Mouse (Mus musculus): Measurements from ENCODE around the gene Apba2. TPM values are rescaled to one million over a fixed set of nuclear protein-coding genes. Genes with fewer than 3 reads are reported as not detected.

Apba2 gene
- polyA plus RNA-seq, 1 experiment from 2014 or later: 173 TPM

DNA sequence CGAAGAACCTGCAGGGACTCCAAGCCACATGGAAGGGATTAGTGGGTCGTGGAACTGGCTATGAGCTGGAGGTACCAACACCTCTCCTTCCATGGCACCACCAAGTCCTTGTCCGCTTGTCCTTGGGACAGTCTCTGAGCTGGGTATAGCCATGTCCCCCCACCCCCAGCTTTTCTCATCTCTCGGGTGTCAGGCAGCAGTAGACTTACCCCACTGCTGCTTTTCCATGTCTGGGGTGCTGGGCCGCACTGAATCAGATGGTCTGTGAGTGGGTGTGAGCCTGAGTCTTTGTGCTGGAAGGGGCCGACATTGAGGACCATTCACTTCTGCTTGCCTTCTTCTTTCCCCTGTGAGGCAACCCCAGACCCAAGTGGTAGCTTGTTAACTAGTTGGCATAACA lies 2.1 kb downstream of the Apba2 start:
- ATAC-seq: no peak

DNA sequence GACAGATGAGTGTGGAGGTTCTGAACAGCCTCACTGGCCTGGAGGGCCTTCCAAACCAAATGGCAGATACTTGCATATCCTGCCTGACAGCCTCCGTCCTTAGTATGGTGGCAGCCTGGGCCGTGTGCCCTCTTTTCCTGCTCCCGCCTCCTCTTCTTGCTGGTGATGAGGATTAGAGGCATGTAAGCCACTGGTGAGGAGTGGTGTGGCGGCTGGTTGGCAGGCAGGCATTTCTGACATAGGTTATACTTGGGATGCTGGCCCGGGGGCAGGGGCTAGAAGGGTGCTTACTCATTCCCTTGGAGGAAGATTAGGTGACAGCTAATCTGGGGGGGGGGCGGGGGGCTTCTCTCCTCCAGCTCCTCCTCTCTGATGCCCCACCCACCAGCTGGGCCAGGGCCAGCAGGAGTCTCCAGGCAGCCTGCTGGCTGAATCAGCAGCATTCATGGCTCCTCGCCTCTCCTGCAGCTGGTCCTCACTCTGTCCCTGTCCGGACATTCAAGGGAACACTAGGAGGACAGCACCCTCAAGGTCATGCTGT lies 3.3 kb downstream of the Apba2 start:
- Histone ChIP-seq H3K9me3 (ENCODE audit: control insufficient read depth, low read length) (no peaks in the 10 kb centered on the region), H3K4me2 (ENCODE audit: low read length) (peak overlapping the region; percentile 44), H3K27me3 (replicated peaks; ENCODE audit: control insufficient read depth, insufficient read depth, low read length) (no peaks in the 10 kb centered on the region), H3K4me3 (ENCODE audit: low read length) (peak overlapping the region; percentile 16; the same call in 1 of the 2 replicates), H3K27ac (ENCODE audit: low read depth, low read length) (peak overlapping the region; percentile 55; the same call in 1 of the 2 replicates), H3K4me1 (ENCODE audit: control insufficient read depth, insufficient read depth, low read depth, low read length) (peaks cover 42% of the 10 kb centered on the region), H3K9ac (ENCODE audit: low read depth, low read length) (peak overlapping the region; percentile 24; the same call in 1 of the 2 replicates), H3K36me3 (ENCODE audit: control insufficient read depth, insufficient read depth, low read length) (no peaks in the 10 kb centered on the region)
- 17% methylated on average over 8 of the region's 8 CpGs for WGBS
- peak; percentile 31 for ATAC-seq

More for the DNA sequence above, 2.1 kb downstream of the Apba2 start:
- H3K9ac ChIP-seq (ENCODE audit: low read depth, low read length): peak overlapping the region; percentile 40
- H3K4me2 ChIP-seq (ENCODE audit: low read length): peak overlapping the region; percentile 77
- H3K36me3 ChIP-seq (ENCODE audit: control insufficient read depth, insufficient read depth, low read length): no peaks in the 10 kb centered on the region
- WGBS: 67% methylated on average over 6 of the region's 6 CpGs
- H3K27ac ChIP-seq (ENCODE audit: low read depth, low read length): no peak overlapping the region
- no peaks in the 10 kb centered on the region for H3K9me3 ChIP-seq (ENCODE audit: control insufficient read depth, low read length)
- H3K27me3 ChIP-seq (replicated peaks; ENCODE audit: control insufficient read depth, insufficient read depth, low read length): no peaks in the 10 kb centered on the region
- peak overlapping the region; percentile 86 for H3K4me3 ChIP-seq (ENCODE audit: low read length)
- H3K4me1 ChIP-seq (ENCODE audit: control insufficient read depth, insufficient read depth, low read depth, low read length): peaks cover 42% of the 10 kb centered on the region

DNA sequence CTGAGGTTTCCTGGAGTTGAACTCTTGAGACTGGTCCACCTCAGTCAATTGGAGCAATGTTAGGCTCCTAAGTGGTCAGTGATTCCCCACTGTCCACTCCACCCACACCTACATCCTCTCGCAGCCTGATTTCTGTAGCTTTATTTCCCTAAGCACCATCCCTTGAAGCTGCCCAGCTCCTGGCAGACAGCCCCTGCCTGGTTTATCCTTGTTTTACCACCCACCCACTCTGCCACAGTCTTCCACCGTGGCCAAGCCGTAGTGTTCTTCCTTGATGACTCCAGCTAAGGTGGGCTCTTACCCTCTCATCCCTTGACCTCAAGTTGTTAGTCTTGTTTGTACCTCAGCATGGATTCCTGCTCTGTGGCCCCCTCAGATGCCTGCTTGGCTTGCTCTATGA lies 4.1 kb downstream of the Apba2 start:
- ATAC-seq: no peak
- no peaks in the 10 kb centered on the region for H3K9me3 ChIP-seq (ENCODE audit: control insufficient read depth, low read length)
- H3K4me3 ChIP-seq (ENCODE audit: low read length): no peak overlapping the region
- peak overlapping the region; percentile 22; the same call in 1 of the 2 replicates for H3K9ac ChIP-seq (ENCODE audit: low read depth, low read length)
- no peaks in the 10 kb centered on the region for H3K27me3 ChIP-seq (replicated peaks; ENCODE audit: control insufficient read depth, insufficient read depth, low read length)
- 50% methylated on average over 3 of the region's 3 CpGs for WGBS
- no peaks in the 10 kb centered on the region for H3K36me3 ChIP-seq (ENCODE audit: control insufficient read depth, insufficient read depth, low read length)
- H3K27ac ChIP-seq (ENCODE audit: low read depth, low read length): peak overlapping the region; percentile 17; the same call in 1 of the 2 replicates
- H3K4me1 ChIP-seq (ENCODE audit: control insufficient read depth, insufficient read depth, low read depth, low read length): peaks cover 48% of the 10 kb centered on the region
- peak overlapping the region; percentile 34 for H3K4me2 ChIP-seq (ENCODE audit: low read length)

DNA sequence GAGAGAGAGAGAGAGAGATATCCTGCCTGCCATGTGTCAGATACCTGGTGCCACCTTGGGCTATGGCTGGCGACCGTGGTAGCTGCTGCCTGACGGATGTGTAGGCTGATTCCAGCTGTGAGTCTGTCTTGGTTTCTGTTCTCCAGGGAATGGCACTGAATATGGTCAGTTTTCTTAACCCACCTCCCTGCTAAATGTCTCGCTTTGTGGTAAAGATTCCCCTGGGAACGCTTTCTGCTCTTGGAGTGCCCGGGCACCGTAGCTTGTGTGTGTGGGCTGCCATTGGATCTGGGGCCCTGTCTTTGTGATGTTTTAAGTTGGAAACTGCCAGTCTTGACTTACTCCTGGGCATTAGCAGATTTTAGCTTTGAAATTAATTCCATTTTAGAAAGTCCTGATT lies 7.3 kb downstream of the Apba2 start:
- Histone ChIP-seq H3K9me3 (ENCODE audit: control insufficient read depth, low read length) (no peaks in the 10 kb centered on the region), H3K4me1 (ENCODE audit: control insufficient read depth, insufficient read depth, low read depth, low read length) (peaks cover 47% of the 10 kb centered on the region), H3K36me3 (ENCODE audit: control insufficient read depth, insufficient read depth, low read length) (no peaks in the 10 kb centered on the region), H3K9ac (ENCODE audit: low read depth, low read length) (no peak overlapping the region), H3K4me2 (ENCODE audit: low read length) (no peak overlapping the region), H3K4me3 (ENCODE audit: low read length) (no peak overlapping the region), H3K27me3 (replicated peaks; ENCODE audit: control insufficient read depth, insufficient read depth, low read length) (no peaks in the 10 kb centered on the region), H3K27ac (ENCODE audit: low read depth, low read length) (no peak overlapping the region)
- WGBS: 69% methylated on average over 7 of the region's 7 CpGs
- ATAC-seq: no peak

DNA sequence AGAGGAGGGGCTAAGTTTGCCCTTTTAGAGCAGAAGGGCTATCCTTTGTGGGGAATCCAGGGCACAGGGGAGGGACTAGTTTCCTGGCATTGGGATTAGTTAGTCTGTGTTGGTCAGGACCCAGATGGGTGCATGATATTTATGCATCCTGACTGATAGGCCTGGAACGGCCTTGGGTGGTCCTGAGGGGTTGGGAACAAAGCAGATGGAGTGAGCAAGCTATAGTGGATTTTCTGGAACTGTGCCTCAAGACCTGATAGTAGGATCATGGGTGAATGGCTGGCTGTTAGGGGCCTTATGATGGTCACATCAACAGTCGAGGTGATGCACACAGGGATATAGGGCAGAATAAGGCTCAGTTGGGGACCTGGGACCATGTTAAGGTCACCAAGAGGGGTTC lies 8.4 kb downstream of the Apba2 start:
- Histone ChIP-seq H3K9me3 (ENCODE audit: control insufficient read depth, low read length) (no peaks in the 10 kb centered on the region), H3K4me2 (ENCODE audit: low read length) (no peak overlapping the region), H3K27me3 (replicated peaks; ENCODE audit: control insufficient read depth, insufficient read depth, low read length) (no peaks in the 10 kb centered on the region), H3K27ac (ENCODE audit: low read depth, low read length) (peak overlapping the region; percentile 29; the same call in 1 of the 2 replicates), H3K36me3 (ENCODE audit: control insufficient read depth, insufficient read depth, low read length) (no peaks in the 10 kb centered on the region), H3K9ac (ENCODE audit: low read depth, low read length) (no peak overlapping the region), H3K4me3 (ENCODE audit: low read length) (no peak overlapping the region), H3K4me1 (ENCODE audit: control insufficient read depth, insufficient read depth, low read depth, low read length) (peaks cover 41% of the 10 kb centered on the region)
- ATAC-seq: peak; percentile 24; the same call in 1 of the 2 replicates
- 52% methylated on average over 2 of the region's 2 CpGs for WGBS

DNA sequence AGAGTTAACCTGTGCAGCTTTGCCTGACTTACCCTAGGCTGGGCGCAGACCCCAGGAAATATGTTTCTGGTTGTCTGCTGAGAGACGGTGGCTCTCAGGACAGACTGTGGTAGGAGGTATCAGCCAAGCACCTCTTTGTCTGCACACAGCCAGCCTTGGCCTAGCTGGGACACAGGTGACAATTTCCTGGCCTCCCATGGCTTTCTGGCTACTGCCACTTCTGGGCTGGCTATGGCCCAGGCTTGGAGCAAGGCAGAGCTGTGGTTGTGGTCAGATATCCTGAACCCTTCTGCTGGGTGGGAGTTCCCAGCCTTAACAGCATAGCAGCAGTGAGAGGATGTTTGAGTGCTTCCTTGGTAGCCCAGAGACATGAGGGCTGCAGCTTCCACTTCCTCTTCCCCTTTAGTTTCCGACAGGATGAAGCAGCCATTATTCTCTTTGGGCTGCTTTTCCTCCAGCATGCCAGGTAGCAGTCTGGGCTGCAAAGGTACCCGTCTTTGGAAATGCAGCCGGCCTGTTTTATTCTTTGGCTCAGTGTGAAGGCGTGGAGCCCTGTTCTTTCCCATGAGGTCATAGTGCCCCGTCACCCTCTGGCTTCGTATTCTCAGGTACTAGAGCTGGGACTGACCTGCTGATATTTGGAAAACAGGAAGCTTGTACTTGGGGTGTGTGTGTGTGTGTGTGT lies 9.2 kb downstream of the Apba2 start:
- H3K27ac ChIP-seq (ENCODE audit: low read depth, low read length): no peak overlapping the region; the same call in 1 of the 2 replicates
- no peak overlapping the region for H3K4me3 ChIP-seq (ENCODE audit: low read length)
- peak; percentile 34; the same call in 1 of the 2 replicates for ATAC-seq

DNA sequence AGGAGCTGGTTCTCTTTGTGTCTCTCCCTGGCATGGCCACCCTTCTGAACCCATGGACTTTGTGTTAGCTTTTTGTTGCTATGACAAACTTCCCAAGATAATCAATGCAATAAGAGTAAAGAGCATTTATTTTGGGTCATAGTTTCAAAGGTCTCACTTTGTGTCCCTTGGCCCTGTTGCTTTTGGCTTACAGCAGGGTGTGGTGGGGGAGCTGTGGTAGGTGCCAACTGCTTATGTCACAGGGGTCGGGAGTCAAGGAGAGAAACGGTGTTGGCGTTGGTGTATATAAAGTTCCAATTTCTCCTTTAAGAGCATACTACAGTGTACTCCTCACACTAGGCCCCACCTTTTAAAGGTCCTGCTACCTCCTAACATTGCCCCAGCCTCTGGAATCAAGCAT lies 12.1 kb downstream of the Apba2 start:
- Histone ChIP-seq H3K9ac (ENCODE audit: low read depth, low read length) (no peak overlapping the region), H3K4me1 (ENCODE audit: control insufficient read depth, insufficient read depth, low read depth, low read length) (peaks cover 13% of the 10 kb centered on the region), H3K27ac (ENCODE audit: low read depth, low read length) (no peak overlapping the region), H3K9me3 (ENCODE audit: control insufficient read depth, low read length) (no peaks in the 10 kb centered on the region), H3K36me3 (ENCODE audit: control insufficient read depth, insufficient read depth, low read length) (no peaks in the 10 kb centered on the region), H3K27me3 (replicated peaks; ENCODE audit: control insufficient read depth, insufficient read depth, low read length) (no peaks in the 10 kb centered on the region), H3K4me3 (ENCODE audit: low read length) (no peak overlapping the region), H3K4me2 (ENCODE audit: low read length) (no peak overlapping the region)
- ATAC-seq: no peak
- 84% methylated on average over 3 of the region's 3 CpGs for WGBS

More for the DNA sequence above, 9.2 kb downstream of the Apba2 start:
- Histone ChIP-seq H3K9ac (ENCODE audit: low read depth, low read length) (no peak overlapping the region), H3K27me3 (replicated peaks; ENCODE audit: control insufficient read depth, insufficient read depth, low read length) (no peaks in the 10 kb centered on the region), H3K4me2 (ENCODE audit: low read length) (no peak overlapping the region), H3K36me3 (ENCODE audit: control insufficient read depth, insufficient read depth, low read length) (no peaks in the 10 kb centered on the region), H3K4me1 (ENCODE audit: control insufficient read depth, insufficient read depth, low read depth, low read length) (peaks cover 36% of the 10 kb centered on the region), H3K9me3 (ENCODE audit: control insufficient read depth, low read length) (no peaks in the 10 kb centered on the region)
- 71% methylated on average over 8 of the region's 8 CpGs for WGBS

DNA sequence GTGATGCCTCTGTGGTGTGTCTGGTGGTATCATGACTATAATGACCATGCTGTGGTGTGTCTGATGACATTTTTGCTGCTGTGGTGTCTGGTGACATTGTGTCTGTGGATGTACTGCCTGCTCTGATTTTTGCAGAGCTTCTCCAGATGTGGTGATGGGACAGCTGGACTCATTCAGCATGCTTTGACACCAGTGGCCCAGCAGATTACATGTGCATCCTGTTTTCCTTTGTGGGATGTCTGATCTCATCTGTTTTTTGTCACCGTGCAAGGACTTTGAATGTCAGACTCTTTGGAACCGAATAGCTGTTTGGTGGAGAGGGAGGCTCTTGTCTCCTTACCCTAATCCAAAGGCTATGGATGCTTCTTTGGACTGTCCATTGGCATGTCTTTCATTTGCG lies 13.8 kb downstream of the Apba2 start:
- peaks cover 13% of the 10 kb centered on the region for H3K4me1 ChIP-seq (ENCODE audit: control insufficient read depth, insufficient read depth, low read depth, low read length)
- no peaks in the 10 kb centered on the region for H3K9me3 ChIP-seq (ENCODE audit: control insufficient read depth, low read length)
- 95% methylated on average over 3 of the region's 3 CpGs for WGBS
- H3K4me3 ChIP-seq (ENCODE audit: low read length): no peak overlapping the region
- H3K36me3 ChIP-seq (ENCODE audit: control insufficient read depth, insufficient read depth, low read length): no peaks in the 10 kb centered on the region
- no peaks in the 10 kb centered on the region for H3K27me3 ChIP-seq (replicated peaks; ENCODE audit: control insufficient read depth, insufficient read depth, low read length)
- H3K27ac ChIP-seq (ENCODE audit: low read depth, low read length): no peak overlapping the region
- no peak overlapping the region for H3K4me2 ChIP-seq (ENCODE audit: low read length)
- no peak for ATAC-seq
- H3K9ac ChIP-seq (ENCODE audit: low read depth, low read length): no peak overlapping the region

DNA sequence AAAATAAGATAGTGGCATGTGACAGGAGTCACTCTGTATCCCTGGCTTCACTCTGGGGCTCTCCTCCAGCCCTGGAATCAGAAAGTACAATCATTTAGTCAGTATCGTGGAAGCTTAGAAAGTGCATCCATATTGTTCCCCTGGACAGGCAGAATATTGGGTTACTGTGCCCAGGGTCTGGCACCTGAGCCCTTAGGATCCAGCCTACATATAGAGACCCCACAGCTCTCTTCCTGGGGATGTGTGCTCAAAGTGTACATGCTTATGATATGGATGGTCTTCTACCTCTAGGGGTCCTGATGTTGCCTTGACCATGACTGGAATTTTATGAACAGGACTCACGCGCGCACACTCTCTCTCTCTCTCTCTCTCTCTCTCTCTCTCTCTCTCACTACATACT lies 14.4 kb downstream of the Apba2 start:
- H3K27ac ChIP-seq (ENCODE audit: low read depth, low read length): no peak overlapping the region
- no peaks in the 10 kb centered on the region for H3K9me3 ChIP-seq (ENCODE audit: control insufficient read depth, low read length)
- H3K27me3 ChIP-seq (replicated peaks; ENCODE audit: control insufficient read depth, insufficient read depth, low read length): no peaks in the 10 kb centered on the region
- H3K4me1 ChIP-seq (ENCODE audit: control insufficient read depth, insufficient read depth, low read depth, low read length): peaks cover 8% of the 10 kb centered on the region
- H3K4me3 ChIP-seq (ENCODE audit: low read length): no peak overlapping the region
- no peak overlapping the region for H3K4me2 ChIP-seq (ENCODE audit: low read length)
- H3K36me3 ChIP-seq (ENCODE audit: control insufficient read depth, insufficient read depth, low read length): no peaks in the 10 kb centered on the region
- ATAC-seq: no peak
- 96% methylated on average over 4 of the region's 4 CpGs for WGBS
- H3K9ac ChIP-seq (ENCODE audit: low read depth, low read length): no peak overlapping the region

Measured in hindbrain, embryonic 16.5 days (tissue).